Mouse (Mus musculus) B cell, adult 2 months (primary cell): ENCODE measurements around the gene Gm37240.

Source experiments
- DNase-seq, 2 experiments: peaks; one replicate each; pipeline ENCODE4 v3.0.0; 2022

Gene Gm37240

GRCm38 (mm10) chr3:84722680-84723079 is 1164.6 kb downstream of the Gm37240 start:
- DNase-seq: no peak

DNA sequence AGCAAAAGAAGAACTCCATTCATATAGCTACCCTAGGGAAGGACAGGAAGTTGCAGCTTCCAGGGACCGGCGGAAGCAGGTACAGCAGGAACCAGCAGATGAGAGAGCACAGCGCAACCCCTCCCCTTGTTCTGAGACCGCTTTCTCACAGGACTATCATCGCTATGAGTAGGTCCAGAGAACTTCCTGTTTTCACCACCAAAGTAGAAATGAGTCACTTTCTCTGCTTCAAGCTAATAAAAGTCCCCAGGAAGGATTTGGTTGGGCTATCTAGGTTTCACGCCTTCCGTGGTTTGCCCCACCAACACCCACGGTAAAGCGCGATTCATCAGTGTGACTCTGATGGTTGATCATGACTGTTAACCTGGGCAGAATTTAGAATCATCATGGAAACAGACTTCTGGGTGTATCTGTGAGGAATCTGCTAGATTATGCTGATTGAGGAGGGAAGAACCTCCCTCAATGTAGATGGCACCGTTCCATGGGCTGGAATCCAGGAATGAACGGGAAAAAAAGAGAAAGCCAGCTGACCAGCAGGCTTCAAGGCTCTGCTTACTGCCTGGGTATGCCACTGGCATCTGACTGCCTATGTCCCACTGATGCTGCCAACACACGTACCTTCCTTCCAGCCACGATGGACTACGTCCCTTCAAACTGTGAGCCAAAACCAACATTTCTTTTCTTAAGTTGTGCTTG is 1172.1 kb downstream of the Gm37240 start:
- DNase-seq: peak; percentile 74 to 77

DNA sequence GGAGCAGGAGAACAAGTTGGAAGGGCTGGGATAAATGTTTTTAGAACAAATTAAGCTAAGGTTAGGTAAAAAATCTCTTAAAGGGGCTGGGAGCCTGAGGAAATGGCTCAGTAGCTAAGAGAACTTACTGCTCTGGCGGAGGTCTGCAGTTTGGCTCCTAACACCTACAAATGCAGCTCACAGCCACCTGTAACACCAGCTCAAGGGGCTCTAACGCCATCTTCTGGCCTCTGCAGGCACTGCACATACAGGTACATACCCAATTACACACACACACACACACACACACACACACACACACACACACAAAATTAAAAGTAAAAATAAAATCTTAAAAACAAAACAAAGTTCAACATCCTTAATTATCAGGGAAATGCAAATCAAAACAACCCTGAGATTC is 1174.4 kb downstream of the Gm37240 start:
- no peak for DNase-seq

- no peak for DNase-seq
Measured at GRCm38 (mm10) chr3:84710723-84711122, 1176.6 kb downstream of the Gm37240 start.

DNA sequence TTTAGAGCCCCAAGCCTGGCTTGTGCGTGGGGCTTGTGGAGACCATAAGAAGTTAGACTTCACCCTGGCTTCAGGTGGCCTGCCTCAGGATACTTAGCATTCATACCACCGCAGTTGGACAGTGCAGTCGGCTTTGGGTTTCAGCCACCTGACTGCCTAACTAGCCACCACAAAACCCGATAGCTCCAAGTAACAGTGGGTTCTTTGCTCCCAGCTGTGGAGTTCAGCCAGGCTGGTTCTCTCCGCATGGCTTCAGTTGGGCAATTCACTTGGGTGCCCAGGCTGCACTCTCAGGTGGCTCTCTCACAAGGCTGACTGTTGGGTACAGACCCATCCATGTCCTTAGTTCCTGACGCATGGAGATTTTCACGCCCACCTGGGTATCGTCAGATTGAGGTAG is 1177.4 kb downstream of the Gm37240 start:
- no peak for DNase-seq

DNA sequence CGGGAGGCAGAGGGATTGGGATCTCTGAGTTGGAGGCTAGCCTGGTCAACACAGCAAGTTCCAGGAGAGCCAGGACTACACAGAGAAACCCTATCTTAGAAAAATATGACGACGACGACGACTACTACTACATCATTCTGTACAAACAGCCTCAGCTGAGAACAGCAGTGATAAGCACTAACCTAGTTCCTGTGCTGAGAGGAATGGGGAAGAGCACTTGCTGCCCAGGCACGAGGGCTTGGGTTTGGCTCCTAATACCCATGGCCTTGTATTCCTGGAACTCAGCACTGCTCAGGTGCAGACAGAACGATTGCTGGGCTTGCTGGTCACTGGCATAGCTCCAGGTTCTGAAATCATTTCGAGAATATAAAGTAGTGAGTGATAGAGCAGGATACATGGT is 1178.2 kb downstream of the Gm37240 start:
- no peak for DNase-seq

DNA sequence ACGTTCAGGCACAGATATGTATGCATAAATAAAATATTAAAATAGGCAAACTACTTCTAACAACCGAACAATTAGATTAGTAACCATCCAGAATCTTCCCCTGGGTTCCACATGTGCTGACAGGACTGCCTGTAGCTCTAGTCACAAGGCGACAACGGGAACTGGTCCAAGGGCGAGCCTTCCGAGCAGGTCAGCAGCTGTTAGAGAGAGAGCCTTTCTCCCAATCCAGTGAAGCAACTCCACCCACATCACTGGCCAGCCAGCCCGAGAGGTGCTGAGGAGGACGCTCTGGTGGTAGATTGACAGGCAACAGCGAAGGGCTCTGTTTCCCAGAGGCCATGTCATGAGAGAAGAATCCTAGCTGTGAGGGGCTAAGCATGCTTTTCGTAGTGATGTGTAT is 1178.8 kb downstream of the Gm37240 start:
- DNase-seq: no peak

- no peak for DNase-seq
Measured at GRCm38 (mm10) chr3:84705224-84705623, 1182.1 kb downstream of the Gm37240 start.

DNA sequence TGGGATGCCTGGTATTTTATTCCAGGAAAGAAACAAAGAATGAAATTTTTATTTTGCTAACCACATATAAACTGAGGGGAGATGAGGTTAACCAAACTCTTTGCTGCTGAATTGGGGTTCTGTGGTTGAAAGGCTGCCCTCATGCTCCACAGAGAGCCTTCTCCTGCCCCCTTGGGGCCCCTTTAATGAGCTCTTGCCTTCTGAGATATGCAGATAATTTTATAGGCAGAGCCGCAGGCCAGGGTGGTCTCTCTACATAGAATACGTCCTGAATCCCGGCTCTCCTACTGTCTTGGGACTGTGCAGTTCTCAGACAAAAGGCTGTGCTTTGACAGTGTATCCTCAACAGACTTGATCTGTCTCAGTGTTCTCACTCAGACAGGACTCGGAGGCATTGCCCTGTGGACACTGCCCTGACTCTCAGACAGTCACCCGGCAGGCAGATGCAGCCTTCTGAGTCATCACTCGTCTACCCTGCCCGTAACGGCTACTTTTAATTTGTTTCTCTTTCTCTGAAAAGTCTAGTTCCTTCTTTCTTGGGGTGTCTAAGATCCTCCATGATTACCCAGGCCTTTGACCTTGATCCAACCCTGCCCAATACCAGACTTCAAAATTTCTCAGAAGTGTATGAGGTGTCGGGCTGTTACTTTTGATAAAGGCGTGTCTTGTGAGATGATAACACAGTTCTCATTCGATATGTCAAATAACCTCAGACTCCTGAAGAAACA is 1184.1 kb downstream of the Gm37240 start:
- no peak for DNase-seq

DNA sequence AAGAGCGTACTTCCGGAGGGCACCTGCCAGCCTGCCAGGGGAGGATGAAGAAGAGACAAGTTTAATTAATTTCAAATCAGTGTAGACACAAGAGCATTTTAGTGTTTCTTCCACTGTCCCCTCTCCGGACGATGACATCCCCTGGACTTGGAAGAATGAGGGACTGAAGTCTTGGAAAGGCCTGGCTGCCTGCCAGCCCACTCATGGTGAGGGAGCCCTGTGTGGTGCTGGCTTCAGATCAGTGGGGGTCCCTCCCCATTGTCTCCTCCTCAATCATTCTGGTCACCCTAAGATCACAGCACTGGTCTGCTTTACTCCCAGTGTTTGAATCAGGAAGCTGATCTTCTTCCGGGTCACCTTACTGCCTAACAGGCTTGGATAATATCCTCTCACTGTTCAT is 1185.4 kb downstream of the Gm37240 start:
- DNase-seq: no peak

DNA sequence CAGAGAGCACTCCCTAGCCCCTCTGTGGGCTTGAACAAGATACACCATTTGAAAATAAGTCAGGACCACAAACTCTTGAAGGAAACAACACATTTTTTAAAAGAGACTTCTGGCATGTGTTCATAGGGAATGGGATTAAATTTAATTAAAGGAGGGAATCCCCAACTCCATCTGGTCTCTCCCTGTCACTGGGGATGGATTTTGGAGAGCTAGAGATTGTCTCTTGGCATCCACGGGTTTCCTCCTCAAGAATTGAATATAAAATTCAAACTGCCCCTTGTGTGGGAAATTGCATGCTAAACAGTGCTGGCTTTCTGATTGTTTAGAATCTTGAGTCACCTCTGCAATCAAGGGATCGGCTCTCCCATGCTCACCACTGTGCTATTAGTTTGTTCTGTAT is 1185.8 kb downstream of the Gm37240 start:
- DNase-seq: no peak

GRCm38 (mm10) chr3:84696428-84696917 is 1190.8 kb downstream of the Gm37240 start:
- no peak for DNase-seq

DNA sequence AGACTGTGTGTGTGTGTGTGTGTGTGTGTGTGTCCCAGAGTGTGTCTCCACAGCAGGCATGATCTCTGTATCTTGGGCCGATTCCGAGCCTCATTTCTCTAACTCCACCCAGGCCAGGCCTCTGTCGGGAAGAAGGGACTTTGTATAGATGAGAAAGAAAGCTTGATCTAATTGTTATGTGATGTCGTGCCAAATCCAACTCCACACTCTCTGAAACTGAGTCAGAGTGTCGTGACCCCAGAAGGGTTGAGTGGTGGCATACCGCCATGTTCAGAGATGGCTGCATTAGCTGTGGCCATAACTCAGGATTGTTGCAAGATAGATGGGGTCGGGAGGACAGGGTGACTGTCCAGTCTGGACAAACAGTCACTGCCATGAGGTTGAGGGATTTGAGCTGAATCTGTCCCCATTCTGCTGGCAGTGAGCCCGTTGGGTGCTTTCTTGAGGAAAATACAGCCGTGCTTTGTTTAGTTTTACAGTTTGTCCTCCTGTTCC is 1191.4 kb downstream of the Gm37240 start:
- no peak for DNase-seq

- no peak for DNase-seq
Measured at GRCm38 (mm10) chr3:84695418-84695817, 1191.9 kb downstream of the Gm37240 start.

DNA sequence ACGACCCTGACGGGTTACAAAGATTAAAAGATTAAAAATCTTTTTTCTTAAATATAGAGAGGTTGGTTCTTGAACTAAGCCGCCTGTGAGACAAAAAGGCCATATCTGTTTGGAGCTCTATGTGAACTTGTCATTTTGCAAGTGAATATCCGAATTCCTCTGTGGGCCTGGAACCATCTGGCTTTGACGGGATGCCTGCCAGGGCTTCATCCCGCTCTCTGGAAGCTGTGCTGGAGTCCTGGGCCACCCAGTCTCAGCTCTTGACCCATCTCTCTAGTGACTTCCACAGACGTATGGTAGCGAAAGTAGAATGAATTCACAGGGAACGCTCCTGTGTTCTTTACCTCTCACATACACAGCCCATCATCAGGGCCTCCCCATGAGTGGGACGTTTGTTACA is 1193.4 kb downstream of the Gm37240 start:
- DNase-seq: no peak

- peak; percentile 59 to 66 for DNase-seq
Measured at GRCm38 (mm10) chr3:84692647-84693199, 1194.6 kb downstream of the Gm37240 start.

DNA sequence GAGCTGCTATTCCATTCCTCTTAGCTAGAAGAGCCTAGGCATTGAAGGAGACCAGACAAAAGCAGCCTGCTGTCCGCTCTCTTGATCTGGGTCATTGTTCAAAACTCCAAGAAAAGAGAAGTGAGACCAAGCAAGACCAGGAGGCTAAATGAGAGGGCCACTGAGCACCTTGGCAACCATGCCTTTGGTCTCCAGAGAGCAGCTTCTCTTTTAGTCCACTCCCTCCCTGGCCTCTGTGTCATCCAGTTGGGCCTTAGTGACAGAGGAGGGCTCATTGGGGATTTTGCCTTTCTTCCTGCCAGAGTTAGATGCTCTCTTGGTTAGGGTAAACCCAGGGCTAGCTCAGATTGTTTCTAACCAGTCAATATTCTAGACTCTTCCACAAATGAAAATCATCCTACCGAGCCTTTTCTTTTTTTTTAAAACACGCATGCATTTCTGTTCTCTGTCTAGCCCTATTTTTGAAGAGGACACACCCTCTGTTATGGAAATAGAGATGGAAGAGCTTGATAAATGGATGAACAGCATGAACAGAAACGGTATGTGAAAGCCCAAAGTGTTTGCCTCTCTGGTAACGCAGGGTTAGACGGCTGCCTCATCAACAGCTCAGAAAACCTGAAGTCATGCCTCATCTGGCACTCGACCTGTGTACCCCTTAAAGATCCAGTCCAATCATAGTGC is 1197.1 kb downstream of the Gm37240 start:
- no peak for DNase-seq

GRCm38 (mm10) chr3:84689656-84690055 is 1197.7 kb downstream of the Gm37240 start:
- no peak for DNase-seq

DNA sequence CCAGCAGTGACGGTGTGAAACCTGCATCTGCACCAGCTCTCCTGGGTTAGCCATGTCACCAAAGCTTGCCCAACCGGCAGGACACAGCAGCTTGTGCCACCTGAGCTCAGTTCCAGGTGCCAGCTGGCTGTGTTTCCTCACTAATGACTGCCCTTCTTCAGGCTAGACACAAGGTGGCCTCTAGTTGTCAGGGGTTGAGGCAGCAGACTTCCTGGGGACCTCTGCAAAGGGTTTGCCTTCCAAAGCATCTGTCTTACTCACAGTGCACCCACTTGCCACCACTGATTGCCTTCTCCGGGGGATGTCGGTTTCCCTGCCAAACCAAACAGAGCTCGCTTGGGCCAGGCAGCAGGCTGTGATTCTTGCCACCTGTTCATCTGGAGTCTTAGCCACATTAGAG is 1199.1 kb downstream of the Gm37240 start:
- DNase-seq: no peak

GRCm38 (mm10) chr3:84687488-84687846 is 1199.9 kb downstream of the Gm37240 start:
- no peak for DNase-seq

GRCm38 (mm10) chr3:84686799-84687487 is 1200.4 kb downstream of the Gm37240 start:
- no peak for DNase-seq

DNA sequence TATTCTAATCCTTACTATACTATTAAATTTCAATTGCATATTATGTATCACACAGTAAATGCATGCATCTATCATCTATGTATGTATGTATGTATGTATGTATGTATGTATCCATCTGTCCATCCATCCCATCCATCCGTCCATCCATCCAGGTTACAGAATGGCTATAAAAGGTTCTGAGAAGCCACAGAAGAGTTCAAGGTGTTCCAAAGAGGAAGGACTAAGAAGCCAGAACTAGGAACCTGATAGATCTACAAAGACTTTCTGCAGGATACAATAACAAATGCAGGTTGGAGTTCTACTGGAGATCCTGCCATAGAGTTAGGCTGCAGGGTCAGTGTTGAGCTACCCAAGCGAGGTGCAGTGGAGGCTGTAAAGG is 1201.0 kb downstream of the Gm37240 start:
- DNase-seq: no peak
